Mouse (Mus musculus): ENCODE data around the gene Gm1553.

Gm1553 gene

DNA sequence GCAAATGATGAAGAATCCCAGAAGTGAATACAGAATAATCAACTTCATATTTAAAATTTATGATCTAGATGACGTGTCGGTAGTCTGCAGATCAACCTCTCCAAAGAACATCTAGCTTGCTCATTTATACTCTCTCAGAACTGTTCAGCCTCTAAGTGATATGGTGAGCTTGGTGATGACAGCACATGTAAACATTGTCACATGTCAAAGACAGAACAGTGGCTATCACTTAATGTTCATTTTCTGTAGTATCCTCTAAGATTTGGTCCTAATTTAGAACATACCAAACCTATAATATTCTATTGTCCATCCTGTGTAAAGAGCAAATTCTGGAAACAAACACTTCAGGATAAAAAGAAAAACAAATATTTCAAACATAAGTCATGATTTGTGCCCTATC lies at the start of gene Gm1553:
Gene Gm1553 (minus strand): TSS at position 101 of the 400 bp plus-strand sequence.
- CTCF ChIA-PET, result no interaction called here

Data from spleen, embryonic (tissue).